Mouse (Mus musculus): Measurements from ENCODE around the gene Tmprss5.

DNA sequence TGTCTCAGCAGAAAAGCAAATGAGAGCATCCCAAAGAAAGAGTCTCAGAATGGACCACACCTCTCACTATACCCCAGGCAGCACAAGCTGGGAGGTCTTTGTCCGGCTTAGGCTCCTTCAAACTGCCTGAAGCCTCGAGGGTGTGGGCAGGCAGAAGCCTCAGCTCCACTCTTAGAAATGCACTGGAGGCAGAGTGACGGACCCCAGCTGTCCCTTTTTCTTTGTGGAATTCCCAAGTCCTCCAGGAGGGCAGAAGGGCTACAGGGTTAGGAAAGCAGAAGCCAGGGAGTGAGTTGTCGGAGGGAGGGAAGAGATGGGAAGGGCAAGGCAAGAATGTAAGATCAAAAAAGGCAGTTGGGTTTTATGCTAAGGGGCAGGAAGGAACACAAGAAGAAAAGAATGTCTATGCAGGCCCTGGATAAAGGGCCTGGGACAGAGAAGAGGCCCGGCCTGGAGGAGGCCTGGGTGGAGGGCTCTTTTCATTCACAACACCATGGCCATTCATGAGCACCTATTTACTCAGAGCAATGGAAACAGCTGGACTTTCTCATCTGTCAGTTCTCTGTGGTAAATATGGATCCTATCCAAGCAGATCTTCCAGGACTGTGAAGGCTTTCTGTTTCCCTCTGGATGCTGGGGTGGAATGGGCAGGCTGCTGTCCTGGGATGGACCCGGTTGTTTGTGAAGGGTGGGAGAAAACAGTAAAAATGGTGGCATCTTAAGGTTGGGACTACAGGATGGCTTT is 29.6 kb downstream of the Tmprss5 start:
- TF ChIP-seq POLR2A (IDR thresholded peaks at IDR 0.05; ENCODE audit: control insufficient read depth, extremely low read depth, insufficient read depth, low read length, poor library complexity) (no peak), CTCF (IDR thresholded peaks at IDR 0.05; ENCODE audit: borderline replicate concordance, control insufficient read depth, extremely low read depth, insufficient read depth, low read length, poor library complexity) (no peak)

Data from thymus, adult 2 months (tissue).